Mouse (Mus musculus) embryonic facial prominence, embryonic 13.5 days (tissue): ENCODE results near the gene Rexo5. TPM values are rescaled to one million over a fixed set of nuclear protein-coding genes. Genes with fewer than 3 reads are reported as not detected.

Source experiments
- ATAC-seq: fragments of 200-750 bp; cut with Nextera tagmentation; 2 replicates; pipeline ENCODE4 v1.8.0; 2017; ENCODE audit warnings: low read depth; ENCODE audit not compliant: insufficient number of reproducible peaks, insufficient read depth, low FRiP score, low TSS enrichment
- H3K27ac ChIP-seq: fragments of 300-500 bp; sonication (generic); 2 replicates; pipeline ENCODE4 v1.5.1; 2015; ENCODE audit warnings: moderate library complexity, mild to moderate bottlenecking, inconsistent platforms
- H3K27me3 ChIP-seq: fragments of 300-500 bp; sonication (generic); 2 replicates; pipeline ENCODE4 v1.6.1; 2015; ENCODE audit warnings: mild to moderate bottlenecking, inconsistent platforms
- H3K36me3 ChIP-seq: fragments of 300-500 bp; sonication (generic); 2 replicates; pipeline ENCODE4 v1.6.1; 2015; ENCODE audit warnings: mild to moderate bottlenecking, inconsistent platforms
- H3K4me1 ChIP-seq: fragments of 300-500 bp; sonication (generic); 2 replicates; pipeline ENCODE4 v1.6.1; 2015; ENCODE audit warnings: inconsistent platforms
- H3K4me2 ChIP-seq: fragments of 300-500 bp; sonication (generic); 2 replicates; pipeline ENCODE4 v1.6.1; 2015; ENCODE audit warnings: moderate library complexity, mild to moderate bottlenecking, inconsistent platforms
- H3K4me3 ChIP-seq: fragments of 300-500 bp; sonication (generic); 2 replicates; pipeline ENCODE4 v1.5.1; 2015; ENCODE audit warnings: mild to moderate bottlenecking, inconsistent platforms
- H3K9ac ChIP-seq: fragments of 300-500 bp; sonication (generic); 2 replicates; pipeline ENCODE4 v1.6.1; 2015; ENCODE audit warnings: mild to moderate bottlenecking, inconsistent platforms
- H3K9me3 ChIP-seq: fragments of 300-500 bp; sonication (generic); 2 replicates; pipeline ENCODE4 v1.6.1; 2016; ENCODE audit warnings: inconsistent platforms
- WGBS: fragments of 180-500 bp; shearing (Covaris S2); methylation state at CpG from one replicate; pipeline ENCODE4 v1.1.7; 2015; ENCODE audit warnings: mixed read lengths; 5-methylcytosine and 5-hydroxymethylcytosine counted together
- polyA plus RNA-seq: library from polyadenylated mRNA; unstranded; fragments of >200 nt; fragmentation: Nextera tagmentation; extraction: Ambion mirVana; gene quantifications from 2 replicates; pipeline ENCODE4 v1.2.1, GENCODE M21; 2015

Rexo5 gene
- polyA plus RNA-seq, 1 experiment from 2014 or later: 23.4 TPM

DNA sequence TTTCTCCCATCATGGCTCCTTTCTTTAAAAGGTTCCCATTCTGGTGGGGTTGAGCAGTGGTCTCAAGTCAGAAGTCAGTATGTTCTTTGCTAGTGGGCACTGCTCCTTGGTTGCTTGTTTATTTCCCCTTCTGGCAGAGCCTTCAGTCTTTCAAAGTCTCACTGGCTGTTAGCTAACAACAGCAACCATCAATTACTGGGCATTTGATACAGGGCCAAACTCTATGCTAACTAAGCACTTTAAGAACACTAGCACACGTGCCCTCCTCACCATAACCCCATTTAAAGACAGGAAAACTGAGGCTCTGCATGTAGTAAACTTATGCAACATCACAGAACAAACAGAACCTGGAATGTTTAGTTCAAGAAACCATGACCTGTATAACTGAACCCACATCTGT is 68.4 kb downstream of the Rexo5 start:
- no peak for ATAC-seq
- Histone ChIP-seq H3K4me1 (peaks cover 21% of the 10 kb centered on the region), H3K36me3 (peaks cover 18% of the 10 kb centered on the region), H3K4me2 (peak overlapping the region; percentile 31; the same call in 1 of the 2 replicates), H3K9me3 (no peaks in the 10 kb centered on the region), H3K4me3 (no peak overlapping the region), H3K27me3 (no peaks in the 10 kb centered on the region), H3K9ac (peak overlapping the region; percentile 46; the same call in 1 of the 2 replicates), H3K27ac (peak overlapping the region; percentile 91)
- 25% methylated on average over 1 of the region's 1 CpGs for WGBS

DNA sequence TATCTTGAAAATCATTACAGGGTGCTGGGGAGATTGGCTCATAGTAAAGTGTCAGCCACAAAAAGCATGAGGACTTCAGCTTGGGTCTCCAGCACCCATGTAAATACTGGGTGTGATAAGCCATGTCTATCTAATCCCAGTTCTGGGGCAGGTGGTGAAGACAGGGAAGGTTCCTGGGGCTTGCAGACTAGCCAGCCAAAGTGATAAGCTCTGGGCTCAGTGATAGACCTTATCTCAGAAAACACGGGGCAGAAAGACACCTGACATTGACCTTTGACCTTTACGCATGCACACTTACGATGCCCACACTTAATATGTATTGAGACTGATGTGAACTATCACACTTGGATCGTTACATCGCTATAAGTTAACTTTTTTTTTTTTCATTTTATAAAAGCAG is 70.7 kb downstream of the Rexo5 start:
- H3K9ac ChIP-seq: no peak overlapping the region
- no peak overlapping the region for H3K4me2 ChIP-seq
- H3K4me1 ChIP-seq: peaks cover 21% of the 10 kb centered on the region
- no peak overlapping the region for H3K27ac ChIP-seq
- H3K27me3 ChIP-seq: no peaks in the 10 kb centered on the region
- H3K4me3 ChIP-seq: no peak overlapping the region
- no peaks in the 10 kb centered on the region for H3K9me3 ChIP-seq
- H3K36me3 ChIP-seq: peaks cover 5% of the 10 kb centered on the region; the same call in 1 of the 2 replicates
- ATAC-seq: no peak
- 87% methylated on average over 5 of the region's 5 CpGs for WGBS

DNA sequence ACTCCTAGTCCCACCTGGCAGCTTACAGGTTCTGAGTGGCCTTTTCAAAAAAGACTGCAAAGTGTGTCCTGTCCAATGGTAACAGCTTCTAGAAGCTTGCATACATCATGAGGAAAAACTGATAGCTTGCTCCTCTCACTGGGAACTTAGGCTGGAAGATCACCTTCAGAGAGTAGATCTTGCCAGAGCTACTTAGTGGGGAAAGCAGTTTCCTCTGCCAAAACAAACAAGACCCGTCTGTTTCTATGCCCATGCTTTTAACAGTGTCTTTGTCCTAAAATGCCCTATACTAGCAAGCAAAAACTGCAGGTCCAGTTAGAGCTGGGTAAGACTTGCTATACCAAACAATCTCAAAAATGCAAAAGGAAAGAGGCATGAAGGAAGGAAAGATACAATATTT is 72.3 kb downstream of the Rexo5 start:
- ATAC-seq: no peak
- Histone ChIP-seq H3K27me3 (no peaks in the 10 kb centered on the region), H3K4me2 (no peak overlapping the region), H3K9me3 (no peaks in the 10 kb centered on the region), H3K4me1 (peaks cover 12% of the 10 kb centered on the region), H3K27ac (no peak overlapping the region), H3K36me3 (0 out of 2 replicates have a peak, but pooled peaks cover 3% of the 10 kb centered on the region), H3K9ac (no peak overlapping the region), H3K4me3 (no peak overlapping the region)
- 58% methylated on average over 1 of the region's 1 CpGs for WGBS

DNA sequence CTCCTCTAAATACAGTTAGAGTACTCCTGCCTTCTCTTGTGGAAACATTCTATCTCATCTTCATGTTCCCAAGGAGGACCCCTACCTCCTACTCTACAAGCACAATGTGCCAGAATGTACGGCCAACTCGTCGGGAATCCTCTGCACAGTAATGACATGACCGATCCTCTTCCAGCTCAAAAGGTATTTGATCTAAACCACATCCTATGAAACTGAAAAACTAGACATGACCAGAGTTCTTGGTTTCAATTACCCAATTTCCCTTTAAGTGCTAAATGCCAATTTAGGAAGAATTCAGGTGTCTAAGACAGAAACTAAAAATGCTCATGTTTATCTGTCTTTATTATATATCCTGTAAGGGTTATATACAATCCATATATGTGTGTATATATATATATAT is 78.4 kb downstream of the Rexo5 start:
- no peaks in the 10 kb centered on the region for H3K36me3 ChIP-seq
- no peak overlapping the region for H3K27ac ChIP-seq
- H3K9me3 ChIP-seq: no peaks in the 10 kb centered on the region
- H3K4me2 ChIP-seq: no peak overlapping the region
- no peak overlapping the region for H3K9ac ChIP-seq
- 79% methylated on average over 4 of the region's 4 CpGs for WGBS
- H3K4me3 ChIP-seq: no peak overlapping the region
- ATAC-seq: no peak
- no peaks in the 10 kb centered on the region for H3K27me3 ChIP-seq
- H3K4me1 ChIP-seq: no peaks in the 10 kb centered on the region; the same call in 1 of the 2 replicates

DNA sequence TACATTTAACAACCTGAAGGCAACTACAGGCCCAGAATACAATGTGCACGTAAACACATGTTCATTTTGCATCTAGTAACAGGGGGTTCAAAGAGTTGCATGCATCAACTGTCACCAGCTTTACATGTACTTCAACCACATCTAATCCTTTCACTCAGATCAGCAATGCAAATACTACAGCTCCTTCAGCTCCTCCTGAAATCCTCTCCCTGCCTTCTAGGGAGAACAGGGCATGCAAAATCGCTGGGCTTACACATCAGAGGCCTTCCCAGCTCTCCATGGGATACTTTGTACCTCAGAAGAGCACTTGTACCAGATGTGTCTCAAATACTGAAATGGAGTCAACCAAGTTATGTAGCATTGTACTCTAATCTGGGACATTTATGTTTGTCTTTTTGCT is 79.2 kb downstream of the Rexo5 start:
- ATAC-seq: no peak
- no peaks in the 10 kb centered on the region for H3K27me3 ChIP-seq
- H3K36me3 ChIP-seq: peaks cover 6% of the 10 kb centered on the region; the same call in 1 of the 2 replicates
- H3K9me3 ChIP-seq: no peaks in the 10 kb centered on the region
- H3K27ac ChIP-seq: no peak overlapping the region
- H3K4me1 ChIP-seq: no peaks in the 10 kb centered on the region; the same call in 1 of the 2 replicates
- 34% methylated on average over 2 of the region's 2 CpGs for WGBS
- no peak overlapping the region for H3K9ac ChIP-seq
- H3K4me2 ChIP-seq: no peak overlapping the region
- H3K4me3 ChIP-seq: no peak overlapping the region

DNA sequence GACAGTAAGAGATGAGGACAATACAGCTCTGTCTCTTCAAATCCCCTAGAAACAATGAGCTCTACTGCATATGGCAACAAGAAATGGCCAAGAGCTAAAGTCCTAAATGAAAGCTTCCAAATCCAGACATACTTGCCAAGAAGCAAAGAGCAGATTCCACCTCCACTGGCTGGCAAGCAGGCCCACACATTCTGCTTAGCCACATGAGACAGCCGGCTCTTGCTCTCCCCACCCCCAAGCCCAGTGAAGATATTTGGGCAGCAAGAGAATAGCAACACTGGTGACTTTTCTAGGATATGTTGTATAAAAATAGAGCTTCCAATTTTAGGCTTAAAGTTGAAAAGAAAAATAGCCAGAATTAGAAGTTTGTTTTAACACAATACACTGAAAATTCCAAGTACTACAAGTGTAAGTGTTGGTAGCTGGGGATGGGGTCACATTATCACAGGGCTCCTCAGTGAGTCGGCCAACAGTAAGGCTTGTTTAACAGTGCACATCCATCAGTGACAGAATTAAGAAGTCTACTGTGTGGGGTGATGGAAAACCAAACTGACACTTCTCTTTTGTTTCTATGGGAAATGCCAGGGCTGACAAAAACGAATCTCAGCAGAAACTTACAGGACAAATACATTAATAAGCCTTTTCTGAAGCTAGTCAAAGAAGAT is 82.1 kb downstream of the Rexo5 start:
- Histone ChIP-seq H3K9me3 (no peaks in the 10 kb centered on the region), H3K9ac (no peak overlapping the region), H3K36me3 (peaks cover 17% of the 10 kb centered on the region), H3K4me2 (no peak overlapping the region), H3K4me1 (no peaks in the 10 kb centered on the region; the same call in 1 of the 2 replicates), H3K27ac (no peak overlapping the region), H3K27me3 (no peaks in the 10 kb centered on the region), H3K4me3 (no peak overlapping the region)
- 68% methylated on average over 3 of the region's 3 CpGs for WGBS
- no peak for ATAC-seq

DNA sequence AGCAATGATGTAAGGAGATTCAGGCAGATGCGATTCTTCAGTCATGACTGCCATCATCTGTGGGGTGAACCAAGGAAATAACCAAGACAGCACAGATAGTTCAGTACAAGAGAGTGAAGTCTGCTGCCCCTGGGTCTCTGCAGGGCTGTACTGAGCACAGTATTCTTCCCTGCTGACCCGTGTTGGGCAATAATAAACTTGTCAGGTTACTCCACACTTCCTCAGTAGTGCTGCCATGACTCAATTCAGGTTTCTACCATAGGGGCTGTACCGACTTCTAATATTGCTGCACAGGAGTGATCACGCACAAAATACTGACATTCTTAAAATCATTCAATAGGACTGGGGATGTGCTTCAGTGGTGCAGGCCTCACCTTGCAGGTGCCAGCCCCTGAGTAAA is 85.4 kb downstream of the Rexo5 start:
- no peaks in the 10 kb centered on the region; the same call in 1 of the 2 replicates for H3K4me1 ChIP-seq
- H3K27me3 ChIP-seq: no peaks in the 10 kb centered on the region
- 95% methylated on average over 4 of the region's 4 CpGs for WGBS
- no peak for ATAC-seq
- H3K9ac ChIP-seq: no peak overlapping the region
- H3K4me2 ChIP-seq: no peak overlapping the region
- no peak overlapping the region for H3K27ac ChIP-seq
- peaks cover 17% of the 10 kb centered on the region for H3K36me3 ChIP-seq
- no peaks in the 10 kb centered on the region for H3K9me3 ChIP-seq
- H3K4me3 ChIP-seq: no peak overlapping the region

DNA sequence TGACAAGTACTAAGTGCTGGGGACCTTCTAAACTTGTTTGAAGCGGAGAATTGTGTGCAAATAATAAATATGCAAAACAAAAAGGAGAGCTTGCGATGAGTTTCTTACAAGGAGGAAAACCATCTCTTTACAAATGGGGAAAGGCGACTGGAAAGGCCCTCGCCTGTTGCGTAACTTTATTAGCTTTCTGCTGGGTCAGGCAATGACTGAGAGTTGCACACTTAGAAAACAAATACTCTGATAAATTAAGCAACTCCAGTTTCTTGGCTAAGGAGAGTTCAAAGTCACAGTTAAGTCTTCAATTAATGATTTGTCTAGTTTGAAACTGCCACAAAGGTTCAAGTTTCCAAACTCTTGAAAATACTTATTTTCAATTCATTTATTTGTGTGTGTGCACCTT is 86.5 kb downstream of the Rexo5 start:
- Histone ChIP-seq H3K27ac (no peak overlapping the region), H3K27me3 (no peaks in the 10 kb centered on the region), H3K4me2 (no peak overlapping the region), H3K9me3 (no peaks in the 10 kb centered on the region), H3K4me3 (no peak overlapping the region), H3K4me1 (no peaks in the 10 kb centered on the region; the same call in 1 of the 2 replicates), H3K9ac (no peak overlapping the region), H3K36me3 (peaks cover 17% of the 10 kb centered on the region)
- 90% methylated on average over 5 of the region's 5 CpGs for WGBS
- no peak for ATAC-seq

DNA sequence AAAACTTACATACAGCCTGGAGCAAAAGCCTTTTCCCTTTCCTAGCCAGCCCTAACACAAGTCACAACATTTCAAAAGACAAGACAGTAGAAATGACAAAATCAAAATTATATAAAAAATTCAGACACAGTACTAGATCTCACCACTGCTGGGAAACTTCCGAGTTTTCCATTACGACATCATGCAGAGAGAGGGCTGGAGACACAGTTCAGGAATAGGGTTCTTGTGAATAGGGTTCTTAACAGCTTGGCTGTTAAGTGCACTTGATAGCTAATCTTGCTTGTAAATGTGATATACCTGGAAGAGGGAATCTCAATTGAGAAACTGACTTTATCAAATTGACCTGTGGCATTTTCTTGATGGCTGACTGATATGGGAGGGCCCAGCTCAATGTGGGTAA is 87.4 kb downstream of the Rexo5 start:
- no peak overlapping the region for H3K27ac ChIP-seq
- 89% methylated on average over 2 of the region's 2 CpGs for WGBS
- H3K4me3 ChIP-seq: no peak overlapping the region
- peaks cover 17% of the 10 kb centered on the region for H3K36me3 ChIP-seq
- no peak overlapping the region for H3K4me2 ChIP-seq
- no peaks in the 10 kb centered on the region for H3K4me1 ChIP-seq
- no peak overlapping the region for H3K9ac ChIP-seq
- no peaks in the 10 kb centered on the region for H3K9me3 ChIP-seq
- no peak for ATAC-seq
- H3K27me3 ChIP-seq: no peaks in the 10 kb centered on the region

DNA sequence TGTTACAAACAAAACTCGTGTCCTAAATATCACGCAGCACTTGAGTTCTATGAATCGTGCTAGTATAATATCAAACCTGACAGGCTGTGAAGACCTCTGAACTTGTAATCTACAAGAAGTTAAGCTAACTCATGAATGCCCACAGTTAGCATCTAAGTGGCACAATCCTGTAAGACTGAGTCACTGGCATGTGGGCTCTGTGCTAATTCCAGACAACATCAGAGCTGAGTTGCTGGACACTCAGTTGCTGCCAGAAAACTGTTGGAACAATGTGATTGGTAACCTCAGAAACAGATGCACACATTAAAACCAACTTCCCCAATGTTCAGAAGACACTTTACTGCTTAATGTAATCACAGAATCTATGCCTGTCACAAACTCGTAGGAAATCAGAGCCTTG is 94.1 kb downstream of the Rexo5 start:
- 90% methylated on average over 4 of the region's 4 CpGs for WGBS
- no peak overlapping the region for H3K4me3 ChIP-seq
- no peaks in the 10 kb centered on the region for H3K27me3 ChIP-seq
- H3K27ac ChIP-seq: no peak overlapping the region
- no peaks in the 10 kb centered on the region for H3K36me3 ChIP-seq
- no peaks in the 10 kb centered on the region for H3K4me1 ChIP-seq
- H3K4me2 ChIP-seq: no peak overlapping the region
- no peak for ATAC-seq
- H3K9me3 ChIP-seq: no peaks in the 10 kb centered on the region
- no peak overlapping the region for H3K9ac ChIP-seq

DNA sequence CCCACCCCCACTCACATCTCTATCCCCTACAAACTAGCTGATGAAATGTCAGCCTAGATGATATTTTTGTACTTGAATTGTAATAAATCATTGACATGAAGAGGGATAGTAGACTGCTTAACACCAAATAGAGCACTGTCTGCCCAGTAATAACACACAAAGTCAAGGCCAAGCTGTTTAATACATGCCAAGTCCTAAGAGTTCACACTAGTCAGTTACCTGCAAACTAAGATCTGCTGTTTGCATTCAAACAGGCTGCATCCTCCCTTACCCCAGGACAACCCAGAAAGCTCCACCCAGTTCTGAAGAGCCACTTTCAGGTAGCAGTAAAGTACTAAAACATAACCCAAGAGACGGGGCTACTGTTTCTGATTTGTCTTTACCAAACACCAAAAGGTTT is 98.4 kb downstream of the Rexo5 start:
- WGBS: 84% methylated on average over 1 of the region's 1 CpGs
- Histone ChIP-seq H3K36me3 (no peaks in the 10 kb centered on the region), H3K27me3 (no peaks in the 10 kb centered on the region), H3K4me3 (no peak overlapping the region), H3K27ac (no peak overlapping the region), H3K4me2 (no peak overlapping the region), H3K9ac (no peak overlapping the region), H3K9me3 (no peaks in the 10 kb centered on the region), H3K4me1 (peaks cover 17% of the 10 kb centered on the region)
- no peak for ATAC-seq

DNA sequence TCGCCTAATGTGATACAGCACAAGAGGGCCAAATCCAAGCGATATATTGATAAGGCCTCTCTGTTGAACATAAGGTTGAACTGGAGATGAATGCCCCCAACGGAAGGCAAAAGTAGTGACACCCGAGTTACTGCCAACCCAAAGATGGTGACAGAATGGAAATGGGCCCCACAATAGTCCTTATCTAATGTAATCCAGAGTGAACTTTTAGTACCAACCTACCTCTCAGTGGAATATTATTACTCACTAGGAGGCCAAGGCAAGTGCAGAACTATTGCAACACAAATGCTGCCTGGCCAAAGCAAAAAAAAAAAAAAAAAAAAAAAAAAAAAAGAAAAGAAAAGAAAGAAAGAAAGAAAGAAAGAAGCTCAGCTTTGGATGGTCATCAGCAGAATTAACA is 98.9 kb downstream of the Rexo5 start:
- Histone ChIP-seq H3K4me1 (peaks cover 17% of the 10 kb centered on the region), H3K27ac (no peak overlapping the region), H3K4me3 (no peak overlapping the region), H3K36me3 (no peaks in the 10 kb centered on the region), H3K9me3 (no peaks in the 10 kb centered on the region), H3K4me2 (no peak overlapping the region), H3K9ac (no peak overlapping the region), H3K27me3 (no peaks in the 10 kb centered on the region)
- WGBS: 95% methylated on average over 4 of the region's 4 CpGs
- ATAC-seq: no peak
